Mouse (Mus musculus): ENCODE results near the gene Rictor. TPM values are rescaled to one million over a fixed set of nuclear protein-coding genes. Genes with fewer than 3 reads are reported as not detected.
"Not testable (repeated sequence)": the region's sequence is repeated elsewhere in the genome, so short reads cannot be mapped to it uniquely, and the experiment has no call there.

The Rictor gene
- polyA plus RNA-seq, 1 experiment: 0.05 TPM

DNA sequence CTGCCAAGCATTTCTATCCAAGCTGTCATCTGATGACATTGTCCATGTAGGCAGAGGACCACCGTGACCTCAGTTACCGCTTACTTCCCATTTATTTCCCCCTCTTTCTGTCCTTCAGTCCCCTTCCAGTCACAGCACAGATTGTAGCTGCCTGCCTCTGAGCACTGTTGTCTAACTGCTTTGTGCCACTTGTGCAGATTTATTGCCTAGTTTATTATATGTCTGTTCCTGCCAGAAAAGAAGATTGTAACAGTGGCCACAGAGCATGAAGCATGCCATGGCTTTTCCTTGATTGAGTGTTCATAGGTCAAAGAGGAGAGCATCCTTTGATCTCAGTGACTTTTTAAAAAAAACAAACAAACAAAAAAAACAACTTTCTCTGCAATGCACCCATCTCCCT, 46.2 kb downstream of the Rictor start:
- H3K36me3 ChIP-seq (ENCODE audit: control insufficient read depth): peaks cover 75% of the 10 kb centered on the region
- TF ChIP-seq TAL1 (IDR thresholded peaks at IDR 0.05; ENCODE audit: low read length) (no peak), GATA1 (IDR thresholded peaks at IDR 0.05; ENCODE audit: low read length) (no peak)
- H3K27me3 ChIP-seq (ENCODE audit: control insufficient read depth): no peaks in the 10 kb centered on the region
- no peak overlapping the region for H3K4me3 ChIP-seq (replicated peaks)
- no peaks in the 10 kb centered on the region for H3K4me1 ChIP-seq (ENCODE audit: control insufficient read depth)
- H3K9me3 ChIP-seq (ENCODE audit: control insufficient read depth, low read length): no peaks in the 10 kb centered on the region

DNA sequence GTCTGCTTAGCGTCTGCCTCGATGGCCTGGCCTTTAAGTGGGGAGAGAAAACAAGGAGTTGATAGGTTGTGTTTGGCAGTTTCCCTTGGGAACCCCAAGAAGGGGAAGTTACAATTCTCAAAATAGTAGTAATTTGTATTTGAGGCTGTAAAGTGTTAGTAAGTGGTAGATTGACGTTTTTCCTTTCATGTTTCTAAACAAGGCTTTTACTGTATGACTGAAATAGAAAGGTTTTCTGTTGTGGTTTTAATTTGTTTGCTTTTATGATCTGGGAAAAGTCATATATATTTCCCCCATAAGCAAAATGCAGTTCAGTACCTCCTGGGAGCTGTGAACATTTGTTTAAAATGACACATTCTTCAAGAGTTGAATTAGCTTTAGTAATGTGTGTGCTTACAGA, 64.1 kb downstream of the Rictor start:
- Histone ChIP-seq H3K4me1 (ENCODE audit: control insufficient read depth) (no peaks in the 10 kb centered on the region), H3K4me3 (replicated peaks) (no peak overlapping the region), H3K27me3 (ENCODE audit: control insufficient read depth) (no peaks in the 10 kb centered on the region), H3K9me3 (ENCODE audit: control insufficient read depth, low read length) (no peaks in the 10 kb centered on the region), H3K36me3 (ENCODE audit: control insufficient read depth) (peaks cover 90% of the 10 kb centered on the region)
- TF ChIP-seq TAL1 (IDR thresholded peaks at IDR 0.05; ENCODE audit: low read length) (no peak), GATA1 (IDR thresholded peaks at IDR 0.05; ENCODE audit: low read length) (no peak)

DNA sequence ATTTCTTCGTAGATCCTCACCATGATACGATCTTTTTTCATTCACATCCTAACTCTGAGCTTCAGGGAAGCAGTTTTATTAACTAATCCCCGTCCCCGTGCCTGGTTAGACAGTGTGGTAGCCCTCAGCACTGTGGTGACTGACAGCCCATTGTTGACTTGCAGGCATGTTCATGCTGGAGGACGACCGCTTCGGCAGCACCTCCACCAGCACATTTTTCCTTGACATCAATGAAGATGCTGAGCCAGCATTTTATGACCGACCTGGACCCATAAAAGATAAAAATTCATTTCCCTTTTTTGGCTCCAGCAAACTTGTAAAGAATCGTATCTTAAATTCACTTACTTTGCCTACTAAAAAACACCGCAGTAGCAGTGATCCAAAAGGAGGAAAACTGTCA, 78.0 kb downstream of the Rictor start:
- Histone ChIP-seq H3K4me3 (replicated peaks) (no peak overlapping the region), H3K4me1 (ENCODE audit: control insufficient read depth) (no peaks in the 10 kb centered on the region), H3K36me3 (ENCODE audit: control insufficient read depth) (peaks cover 97% of the 10 kb centered on the region), H3K9me3 (ENCODE audit: control insufficient read depth, low read length) (no peaks in the 10 kb centered on the region), H3K27me3 (ENCODE audit: control insufficient read depth) (no peaks in the 10 kb centered on the region)
- TF ChIP-seq GATA1 (IDR thresholded peaks at IDR 0.05; ENCODE audit: low read length): no peak
- no peak for TF ChIP-seq TAL1 (IDR thresholded peaks at IDR 0.05; ENCODE audit: low read length)

DNA sequence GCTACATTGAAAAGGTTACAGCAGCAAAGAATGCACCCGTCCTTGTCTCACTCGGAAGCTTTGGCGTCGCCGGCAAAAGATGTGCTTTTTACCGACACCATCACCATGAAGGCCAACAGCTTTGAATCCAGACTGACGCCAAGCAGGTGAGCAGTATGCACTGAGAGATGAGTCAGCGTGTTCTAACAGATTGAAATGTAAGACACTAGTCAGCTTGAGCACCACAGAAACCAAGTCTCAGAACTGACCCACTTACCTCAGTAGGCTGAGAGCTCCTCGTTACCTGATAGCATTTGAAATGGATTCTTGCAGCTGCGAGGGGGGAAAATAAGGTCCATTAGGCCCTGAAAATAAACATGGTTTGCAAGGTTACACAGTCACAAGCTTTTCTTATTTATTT, 79.1 kb downstream of the Rictor start:
- Histone ChIP-seq H3K4me3 (replicated peaks) (no peak overlapping the region), H3K9me3 (ENCODE audit: control insufficient read depth, low read length) (no peaks in the 10 kb centered on the region), H3K36me3 (ENCODE audit: control insufficient read depth) (peaks cover 97% of the 10 kb centered on the region), H3K4me1 (ENCODE audit: control insufficient read depth) (no peaks in the 10 kb centered on the region), H3K27me3 (ENCODE audit: control insufficient read depth) (no peaks in the 10 kb centered on the region)
- TF ChIP-seq GATA1 (IDR thresholded peaks at IDR 0.05; ENCODE audit: low read length): no peak
- no peak for TF ChIP-seq TAL1 (IDR thresholded peaks at IDR 0.05; ENCODE audit: low read length)

DNA sequence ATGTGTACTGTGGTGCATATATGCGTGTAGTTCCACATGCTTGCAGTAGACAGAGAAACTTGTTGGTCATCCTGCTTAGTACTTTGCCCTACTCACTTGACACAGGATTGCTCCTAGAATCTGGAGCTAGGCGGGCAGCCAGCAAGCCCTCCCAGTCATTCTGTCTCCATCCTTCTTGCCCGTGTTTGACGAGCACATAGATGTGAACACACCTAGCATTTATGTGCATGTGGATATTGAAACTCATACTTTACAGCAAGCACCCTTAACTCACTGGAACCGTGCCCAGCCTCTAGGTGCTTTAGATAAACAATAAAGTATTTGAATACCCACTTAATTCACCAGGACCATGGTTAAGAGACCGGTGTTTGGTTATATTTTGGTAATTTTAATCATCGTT, 81.8 kb downstream of the Rictor start:
- H3K9me3 ChIP-seq (ENCODE audit: control insufficient read depth, low read length): no peaks in the 10 kb centered on the region
- H3K4me3 ChIP-seq (replicated peaks): no peak overlapping the region
- TF ChIP-seq GATA1 (IDR thresholded peaks at IDR 0.05; ENCODE audit: low read length): no peak
- no peak for TF ChIP-seq TAL1 (IDR thresholded peaks at IDR 0.05; ENCODE audit: low read length)
- no peaks in the 10 kb centered on the region for H3K27me3 ChIP-seq (ENCODE audit: control insufficient read depth)
- peaks cover 99% of the 10 kb centered on the region for H3K36me3 ChIP-seq (ENCODE audit: control insufficient read depth)
- H3K4me1 ChIP-seq (ENCODE audit: control insufficient read depth): no peaks in the 10 kb centered on the region

DNA sequence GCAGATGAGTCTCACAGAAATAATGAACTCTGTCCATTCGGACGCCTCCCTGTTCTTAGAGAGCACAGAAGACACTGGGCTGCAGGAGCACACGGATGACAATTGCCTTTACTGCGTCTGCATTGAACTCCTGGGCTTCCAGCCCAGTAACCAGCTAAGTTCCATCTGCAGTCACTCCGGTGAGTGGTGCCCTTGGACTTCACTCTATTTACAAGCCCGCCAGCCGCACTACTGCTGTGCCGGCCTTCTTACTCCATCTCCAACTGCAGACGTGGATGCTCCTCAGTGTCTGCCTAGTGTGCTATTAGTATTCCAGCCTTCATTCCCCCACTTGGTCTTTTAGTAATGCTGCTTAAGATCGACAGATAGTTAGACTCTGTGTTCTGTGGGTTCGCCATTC, 83.5 kb downstream of the Rictor start:
- TF ChIP-seq TAL1 (IDR thresholded peaks at IDR 0.05; ENCODE audit: low read length): no peak
- TF ChIP-seq GATA1 (IDR thresholded peaks at IDR 0.05; ENCODE audit: low read length): no peak
- Histone ChIP-seq H3K36me3 (ENCODE audit: control insufficient read depth) (peaks cover 99% of the 10 kb centered on the region), H3K4me1 (ENCODE audit: control insufficient read depth) (no peaks in the 10 kb centered on the region), H3K4me3 (replicated peaks) (no peak overlapping the region), H3K27me3 (ENCODE audit: control insufficient read depth) (no peaks in the 10 kb centered on the region), H3K9me3 (ENCODE audit: control insufficient read depth, low read length) (no peaks in the 10 kb centered on the region)

DNA sequence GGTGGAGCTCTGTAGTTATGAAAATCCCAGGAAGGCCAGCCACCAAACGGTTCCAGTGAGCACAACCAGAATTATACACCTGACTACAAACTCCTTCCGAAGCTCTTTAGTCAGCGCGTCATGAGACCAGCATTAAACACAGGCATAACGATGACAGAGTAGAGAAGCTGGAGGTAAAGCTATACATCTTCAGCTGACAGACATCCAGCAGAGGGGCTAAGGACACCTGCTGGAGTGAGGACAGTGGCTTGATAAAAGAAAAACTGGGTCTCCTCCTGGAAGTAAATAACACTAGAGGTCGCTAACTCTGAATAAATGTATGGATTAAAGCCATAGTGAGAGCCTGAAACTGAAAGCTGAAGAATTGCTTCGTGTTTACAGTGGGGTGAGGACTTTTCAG, 84.7 kb downstream of the Rictor start:
- TF ChIP-seq GATA1 (IDR thresholded peaks at IDR 0.05; ENCODE audit: low read length) (no peak), TAL1 (IDR thresholded peaks at IDR 0.05; ENCODE audit: low read length) (no peak)

DNA sequence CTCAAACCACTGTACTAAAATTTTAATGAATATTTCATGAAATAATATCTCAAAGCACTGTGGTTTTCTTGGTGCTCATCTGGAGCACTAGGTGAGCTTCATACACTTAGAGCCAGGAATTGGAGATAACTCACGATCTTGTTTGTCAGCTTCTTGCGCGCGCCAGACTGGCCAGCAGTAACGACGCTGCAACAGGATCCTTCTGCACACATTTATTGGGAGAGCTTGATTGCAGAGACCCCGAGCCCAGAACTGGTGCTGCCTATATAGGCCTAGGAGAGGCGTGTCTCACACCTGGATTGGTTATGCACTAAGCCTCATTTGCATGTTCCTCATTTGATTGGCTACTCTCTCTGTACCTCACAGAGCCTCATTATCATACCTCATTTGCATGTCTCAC, 93.0 kb downstream of the Rictor start:
- not testable (repeated sequence) for H3K9me3 ChIP-seq (ENCODE audit: control insufficient read depth, low read length); H3K27me3 ChIP-seq (ENCODE audit: control insufficient read depth); H3K4me3 ChIP-seq (replicated peaks); H3K4me1 ChIP-seq (ENCODE audit: control insufficient read depth)
- H3K36me3 ChIP-seq (ENCODE audit: control insufficient read depth): peaks cover 41% of the 10 kb centered on the region

More for the DNA sequence above, 84.7 kb downstream of the Rictor start:
- Histone ChIP-seq H3K4me1 (ENCODE audit: control insufficient read depth) (no peaks in the 10 kb centered on the region), H3K4me3 (replicated peaks) (no peak overlapping the region), H3K27me3 (ENCODE audit: control insufficient read depth) (no peaks in the 10 kb centered on the region), H3K9me3 (ENCODE audit: control insufficient read depth, low read length) (no peaks in the 10 kb centered on the region), H3K36me3 (ENCODE audit: control insufficient read depth) (peaks cover 99% of the 10 kb centered on the region)

DNA sequence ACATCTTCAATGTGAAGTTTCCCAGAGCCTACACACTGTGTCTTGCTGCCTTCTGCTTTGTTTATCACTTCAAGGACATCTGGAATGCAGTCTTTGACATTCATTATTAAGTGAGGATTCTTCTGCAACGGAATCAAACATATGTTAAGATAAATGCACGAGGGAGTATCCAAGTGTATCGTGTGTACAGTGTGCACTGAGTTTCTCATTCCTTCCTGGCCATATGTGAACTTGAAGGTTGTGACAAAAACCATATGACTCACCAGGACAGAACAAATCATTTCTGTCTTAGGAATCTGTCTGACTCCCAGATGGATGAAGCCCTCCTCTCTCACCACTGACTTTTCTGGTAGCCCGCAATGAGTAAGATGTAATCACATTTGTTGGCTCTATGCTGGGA, 107.6 kb downstream of the Rictor start:
- H3K4me1 ChIP-seq (ENCODE audit: control insufficient read depth): no peaks in the 10 kb centered on the region
- TF ChIP-seq GATA1 (IDR thresholded peaks at IDR 0.05; ENCODE audit: low read length): no peak
- no peak for TF ChIP-seq TAL1 (IDR thresholded peaks at IDR 0.05; ENCODE audit: low read length)
- no peaks in the 10 kb centered on the region for H3K36me3 ChIP-seq (ENCODE audit: control insufficient read depth)
- H3K27me3 ChIP-seq (ENCODE audit: control insufficient read depth): no peaks in the 10 kb centered on the region
- H3K4me3 ChIP-seq (replicated peaks): no peak overlapping the region
- H3K9me3 ChIP-seq (ENCODE audit: control insufficient read depth, low read length): peaks cover 6% of the 10 kb centered on the region

DNA sequence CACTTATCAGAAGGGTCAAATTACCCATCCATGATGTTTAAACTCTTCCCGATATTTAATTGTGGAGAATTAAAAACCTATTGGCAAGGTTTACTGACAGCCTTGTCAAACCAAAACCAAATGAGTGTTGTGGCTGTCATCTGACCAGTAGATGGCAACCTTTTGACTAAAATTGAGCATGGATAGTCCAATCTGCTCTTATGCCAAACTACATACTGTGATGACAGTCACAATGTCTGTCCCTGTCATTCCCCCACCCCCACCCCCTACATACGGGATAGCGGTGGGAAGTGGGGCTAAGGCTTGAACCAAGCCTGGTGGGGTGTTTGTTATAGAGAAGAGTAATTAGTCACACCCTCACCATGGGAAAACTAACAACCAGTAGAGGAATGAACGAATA, 132.0 kb downstream of the Rictor start:
- Histone ChIP-seq H3K36me3 (ENCODE audit: control insufficient read depth) (no peaks in the 10 kb centered on the region), H3K4me3 (replicated peaks) (no peak overlapping the region), H3K4me1 (ENCODE audit: control insufficient read depth) (no peaks in the 10 kb centered on the region), H3K27me3 (ENCODE audit: control insufficient read depth) (no peaks in the 10 kb centered on the region), H3K9me3 (ENCODE audit: control insufficient read depth, low read length) (no peaks in the 10 kb centered on the region)
- TF ChIP-seq TAL1 (IDR thresholded peaks at IDR 0.05; ENCODE audit: low read length) (no peak), GATA1 (IDR thresholded peaks at IDR 0.05; ENCODE audit: low read length) (no peak)
